8 mouse cellular contexts compared by ENCODE assay signal in the genomic region with DNA sequence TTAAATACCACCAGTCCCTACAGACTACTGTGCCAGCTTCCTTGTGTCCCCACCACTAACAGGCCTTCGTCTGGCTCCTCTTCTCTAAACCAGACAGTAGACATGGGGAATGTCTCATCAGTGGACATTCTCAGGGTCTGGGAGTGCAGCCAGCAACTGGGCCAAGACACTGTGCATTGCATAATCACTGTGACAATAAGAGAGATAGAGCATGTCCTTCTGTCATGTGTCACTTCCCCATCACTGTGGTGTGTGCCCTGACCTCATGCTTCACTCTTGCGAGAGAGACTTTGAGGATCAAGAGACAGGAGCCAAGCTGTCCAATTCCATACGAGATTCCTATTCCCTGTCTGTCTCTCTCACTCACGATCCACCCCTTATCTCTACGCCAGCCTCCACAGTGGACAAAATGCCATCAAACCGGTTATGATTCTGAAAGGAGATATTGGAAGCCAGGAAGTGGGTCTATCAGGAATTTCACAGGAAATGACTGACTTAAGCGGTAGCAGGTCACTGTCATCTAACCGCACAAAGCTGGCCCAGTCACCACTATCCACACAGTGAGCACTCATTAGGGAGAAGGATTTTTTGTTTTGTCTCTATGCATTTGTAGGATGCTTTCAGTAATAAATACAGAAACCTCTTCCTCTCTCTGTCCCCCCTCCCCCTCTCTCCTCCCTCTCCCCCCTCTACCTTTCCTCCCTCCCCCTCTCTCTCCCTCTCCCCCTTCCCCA.
DNase-seq lines count a peak whose midpoint lies in the region; ATAC-seq and TF ChIP-seq lines count a peak whose summit lies in the region.

No protein-coding gene starts in this region.

- no peaks in the 10 kb centered on the region for H3K9me3 ChIP-seq in liver, embryonic 11.5 days (ENCODE audit: control insufficient read depth, low read length)

- no peak overlapping the region for H3K9ac ChIP-seq in liver, embryonic 11.5 days (ENCODE audit: low read depth, low read length)

- TF ChIP-seq CTCF in brain, embryonic 14.5 days (IDR thresholded peaks at IDR 0.05; ENCODE audit: borderline replicate concordance, extremely low read depth, insufficient read depth, insufficient read length) = no peak
- TF ChIP-seq CTCF in thymus, adult 2 months (IDR thresholded peaks at IDR 0.05; ENCODE audit: borderline replicate concordance, control insufficient read depth, extremely low read depth, insufficient read depth, low read length, poor library complexity) = no peak

- WGBS in liver, embryonic 11.5 days = 31% methylated on average over 8 of the region's 8 CpGs
- 28% methylated on average over 8 of the region's 8 CpGs for WGBS in thymus, adult 2 months

- H3K27ac ChIP-seq in liver, embryonic 11.5 days (ENCODE audit: low read depth, low read length) = no peak overlapping the region
- H3K27ac ChIP-seq in thymus, adult 2 months (ENCODE audit: control insufficient read depth, insufficient read depth, low read length) = no peak overlapping the region

- H3K27me3 ChIP-seq in liver, embryonic 11.5 days (replicated peaks; ENCODE audit: control insufficient read depth, insufficient read depth, low read length) = peaks cover 45% of the 10 kb centered on the region
- peaks cover 9% of the 10 kb centered on the region; the same call in 1 of the 2 replicates for H3K27me3 ChIP-seq in thymus, adult 2 months (ENCODE audit: control insufficient read depth, insufficient read depth, low read length)

- no peak for TF ChIP-seq POLR2A in brain, embryonic 14.5 days (IDR thresholded peaks at IDR 0.05; ENCODE audit: borderline replicate concordance, extremely low read depth, insufficient read depth, insufficient read length, poor library complexity, severe bottlenecking)
- no peak for TF ChIP-seq POLR2A in thymus, adult 2 months (IDR thresholded peaks at IDR 0.05; ENCODE audit: control insufficient read depth, extremely low read depth, insufficient read depth, low read length, poor library complexity)

- H3K36me3 ChIP-seq in liver, embryonic 11.5 days (ENCODE audit: control insufficient read depth, insufficient read depth, low read length) = no peaks in the 10 kb centered on the region
- H3K36me3 ChIP-seq in thymus, adult 2 months (ENCODE audit: control insufficient read depth, insufficient read depth, low read length) = no peaks in the 10 kb centered on the region

- no peak overlapping the region for H3K4me3 ChIP-seq in liver, embryonic 11.5 days (ENCODE audit: low read depth, low read length)
- H3K4me3 ChIP-seq in thymus, adult 2 months (ENCODE audit: control insufficient read depth, insufficient read depth, low read length) = no peak overlapping the region

- peaks cover 8% of the 10 kb centered on the region for H3K4me1 ChIP-seq in liver, embryonic 11.5 days (replicated peaks; ENCODE audit: control insufficient read depth, insufficient read depth, low read length)
- H3K4me1 ChIP-seq in thymus, adult 2 months (replicated peaks; ENCODE audit: control insufficient read depth, insufficient read depth, low read length) = peaks cover 27% of the 10 kb centered on the region

- no peak for ATAC-seq in liver, embryonic 11.5 days (replicated peaks; ENCODE audit: low FRiP score)
- ATAC-seq in neutrophil, adult 5-6 weeks (ENCODE audit: extremely low read depth, insufficient number of reproducible peaks, low FRiP score, poor library complexity, severe bottlenecking) = peak; percentile 75
- ATAC-seq in inflammation-experienced regulatory T-cells, adult 6 months = no peak

- peak; percentile 13 for DNase-seq in ovary, postnatal 36 days (ENCODE audit: low spot score)
- no peak for DNase-seq in ovary, postnatal 14 days (ENCODE audit: low spot score)
- peak; percentile 17 for DNase-seq in brain, embryonic 14.5 days (ENCODE audit: low read depth)
- peak; percentile 29 for DNase-seq in liver, embryonic 11.5 days (ENCODE audit: low spot score)
- no peak for DNase-seq in urinary bladder, postnatal 4 days (ENCODE audit: low spot score in 2 of 2)
- DNase-seq in thymus, adult 2 months = no peak

- no peak overlapping the region for H3K4me2 ChIP-seq in liver, embryonic 11.5 days

Comparison
In these comparisons a context has a peak if more than half of its experiments do, and no peak if none do; other contexts are left out.
1. DNase-seq: peak in ovary, postnatal 36 days (single experiment), brain, embryonic 14.5 days (single experiment) and liver, embryonic 11.5 days (single experiment); none in ovary, postnatal 14 days (single experiment), urinary bladder, postnatal 4 days (0 of 2) and thymus, adult 2 months (single experiment).